9 mouse cellular contexts compared by ENCODE assay signal in the genomic region with DNA sequence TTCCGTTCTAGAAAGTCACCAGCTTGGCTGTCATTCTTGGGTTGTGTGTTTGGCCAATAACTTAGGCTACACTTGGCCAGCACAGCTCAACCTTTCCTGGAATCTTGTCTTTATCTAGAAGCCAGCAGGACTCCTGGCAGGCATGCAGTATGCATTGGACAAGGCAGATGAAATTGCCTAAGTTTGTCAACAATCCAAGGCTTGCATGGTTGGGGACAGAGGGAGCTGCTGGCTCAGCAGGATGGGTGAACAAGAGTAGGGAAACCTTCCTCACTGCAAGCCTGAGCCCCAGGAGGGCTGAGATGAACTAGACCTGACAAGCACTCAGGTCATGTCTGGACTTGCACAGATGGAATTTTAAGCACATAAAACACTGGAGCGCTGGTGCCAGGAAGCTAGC.
DNase-seq lines count a peak whose midpoint lies in the region; ATAC-seq lines count a peak whose summit lies in the region.
"Had no signal": no experiment of that assay in that cellular context is flagged by ENCODE, and none has a peak within 500 bp of the region (broad histone marks: within the 10 kb centered on the region; RNA-seq: fewer than 3 reads in every experiment).

No protein-coding gene starts in this region.

- H3K9me3 ChIP-seq in kidney, embryonic 14.5 days (ENCODE audit: control insufficient read depth, low read length), result no peaks in the 10 kb centered on the region

- DNase-seq in kidney, adult 11 months, result peak; percentile 46
- DNase-seq in adrenal gland, postnatal 25 days, result peak; percentile 16
- DNase-seq in gastrocnemius, adult 18-20 months (ENCODE audit: low spot score), result peak; percentile 86
- peak; percentile 53 for DNase-seq in kidney, postnatal 14 days
- no peak for DNase-seq in thymus, postnatal 10 days (ENCODE audit: low spot score in 2 of 2)
- no peak for DNase-seq in layer of hippocampus, postnatal 36 days
- no peak for DNase-seq in thymus, postnatal 36 days

- H3K4me3 ChIP-seq in kidney, embryonic 14.5 days (ENCODE audit: low read length), result no peak overlapping the region
- H3K4me3 ChIP-seq: limb, embryonic 13.5 days had no signal

- no peak for ATAC-seq in kidney, embryonic 14.5 days (ENCODE audit: low FRiP score, low TSS enrichment)

- no peaks in the 10 kb centered on the region for H3K27me3 ChIP-seq in kidney, embryonic 14.5 days (ENCODE audit: control insufficient read depth, insufficient read depth, low read length)
- H3K27me3 ChIP-seq: limb, embryonic 13.5 days had no signal

- H3K36me3 ChIP-seq in kidney, embryonic 14.5 days (ENCODE audit: control insufficient read depth, insufficient read depth, low read length), result no peaks in the 10 kb centered on the region
- H3K36me3 ChIP-seq: limb, embryonic 13.5 days had no signal

- H3K9ac ChIP-seq in kidney, embryonic 14.5 days (ENCODE audit: low read depth, low read length), result no peak overlapping the region
- H3K9ac ChIP-seq: limb, embryonic 13.5 days had no signal

- H3K4me2 ChIP-seq in kidney, embryonic 14.5 days (replicated peaks; ENCODE audit: low read depth, low read length), result no peak overlapping the region
- H3K4me2 ChIP-seq: limb, embryonic 13.5 days had no signal

- 75% methylated on average over 2 of the region's 2 CpGs for WGBS in kidney, embryonic 14.5 days

- H3K27ac ChIP-seq in kidney, embryonic 14.5 days (ENCODE audit: low read depth, low read length), result no peak overlapping the region
- H3K27ac ChIP-seq: limb, embryonic 13.5 days had no signal

- no peaks in the 10 kb centered on the region for H3K4me1 ChIP-seq in kidney, embryonic 14.5 days (ENCODE audit: control insufficient read depth, insufficient read depth, low read length)

Comparison
In these comparisons a context has a peak if more than half of its experiments do, and no peak if none do; other contexts are left out.
1. DNase-seq: peak in kidney, adult 11 months (single experiment), adrenal gland, postnatal 25 days (single experiment), gastrocnemius, adult 18-20 months (single experiment) and kidney, postnatal 14 days (single experiment); none in thymus, postnatal 10 days (0 of 2), layer of hippocampus, postnatal 36 days (0 of 2) and thymus, postnatal 36 days (0 of 2).